Mouse (Mus musculus) MEL (cell line): ENCODE results near the gene Mrtfa.

Experiments used
- EP300 ChIP-seq, 2 experiments: IDR thresholded peaks; 2 replicates each; pipeline ENCODE4 v1.6.1; 2011; ENCODE audit warnings: improper control_type of control experiment in 2 of 2, low read length in 2 of 2, low read depth in 1 of 2, mild to moderate bottlenecking in 1 of 2
- GABPA ChIP-seq: IDR thresholded peaks from 2 replicates; pipeline ENCODE4 v1.6.1; 2012; ENCODE audit warnings: low read depth, mild to moderate bottlenecking, inconsistent platforms, low read length, improper control_type of control experiment, moderate library complexity
- GATA1 ChIP-seq: IDR thresholded peaks from 2 replicates; pipeline ENCODE4 v1.6.1; 2011; ENCODE audit warnings: low read depth, low read length, improper control_type of control experiment
- JUND ChIP-seq: IDR thresholded peaks from 2 replicates; pipeline ENCODE4 v1.6.1; 2011; ENCODE audit warnings: low read depth, mild to moderate bottlenecking, improper control_type of control experiment, low read length
- TAL1 ChIP-seq: IDR thresholded peaks from 2 replicates; pipeline ENCODE4 v1.6.1; 2012; ENCODE audit warnings: mild to moderate bottlenecking, inconsistent platforms, low read length, moderate library complexity, mixed read lengths

DNA sequence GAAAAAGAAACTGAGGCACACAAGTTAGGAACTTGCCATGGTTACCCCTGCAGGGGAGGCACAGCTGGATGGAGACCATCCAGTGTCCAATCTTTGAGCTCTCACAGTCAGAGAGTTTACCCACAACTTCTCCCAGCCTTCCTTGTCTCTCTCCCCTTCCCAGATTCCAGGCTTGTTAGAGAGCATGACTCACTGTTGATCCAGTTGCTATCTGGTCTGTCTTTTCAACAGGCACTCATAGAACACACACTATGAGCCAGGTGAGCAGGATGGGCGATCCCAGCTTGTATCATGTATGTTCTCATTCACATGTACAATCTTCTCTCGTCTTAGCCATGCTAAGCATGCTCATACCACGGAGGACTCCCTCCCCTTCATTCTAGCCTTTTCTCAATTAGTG, 111.3 kb downstream of the Mrtfa start:
- TF ChIP-seq GATA1 (no peak), EP300 (IDR thresholded peaks at IDR 0.05; ENCODE audit: low read depth in 1 of 2, low read length in 2 of 2) (no peak), GABPA (no peak), TAL1 (no peak), JUND (no peak)
